Mouse (Mus musculus) intestine, embryonic 14.5 days (tissue): Measurements from ENCODE around the gene Prss33. TPM values are rescaled to one million over a fixed set of nuclear protein-coding genes. Genes with fewer than 3 reads are reported as not detected.

ENCODE experiments used
- ATAC-seq: fragments of 200-750 bp; cut with Nextera tagmentation; replicated peaks from 2 replicates; pipeline ENCODE4 v1.8.0; 2017; ENCODE audit warnings: low read depth, moderate number of reproducible peaks, moderate TSS enrichment, moderate library complexity; ENCODE audit not compliant: low FRiP score, low TSS enrichment
- DNase-seq: peaks from one replicate; pipeline ENCODE4 v3.0.0-alpha.2; 2018; ENCODE audit warnings: low spot score
- H3K27ac ChIP-seq: fragments of 300-500 bp; sonication (generic); 2 replicates; pipeline ENCODE4 v1.5.1; 2014; ENCODE audit warnings: low read depth, mild to moderate bottlenecking, control low read depth
- H3K27me3 ChIP-seq: fragments of 300-500 bp; sonication (generic); replicated peaks from 2 replicates; pipeline ENCODE4 v1.6.1; 2014; ENCODE audit warnings: low read length, control low read depth; ENCODE audit not compliant: control insufficient read depth, insufficient read depth
- H3K36me3 ChIP-seq: fragments of 300-500 bp; sonication (generic); 2 replicates; pipeline ENCODE4 v1.6.1; 2014; ENCODE audit warnings: low read length, control low read depth; ENCODE audit not compliant: control insufficient read depth, insufficient read depth
- H3K4me1 ChIP-seq: fragments of 300-500 bp; sonication (generic); replicated peaks from 2 replicates; pipeline ENCODE4 v1.6.1; 2014; ENCODE audit warnings: low read length, control low read depth, mixed read lengths; ENCODE audit not compliant: control insufficient read depth, insufficient read depth
- H3K4me2 ChIP-seq: fragments of 300-500 bp; sonication (generic); 2 replicates; pipeline ENCODE4 v1.6.1; 2014; ENCODE audit warnings: low read length
- H3K4me3 ChIP-seq: fragments of 300-500 bp; sonication (generic); 2 replicates; pipeline ENCODE4 v1.5.1; 2014; ENCODE audit warnings: low read depth, low read length, control low read depth, mixed read lengths
- H3K9ac ChIP-seq: fragments of 300-500 bp; sonication (generic); 2 replicates; pipeline ENCODE4 v1.6.1; 2014; ENCODE audit warnings: mild to moderate bottlenecking, low read length
- H3K9me3 ChIP-seq: fragments of 300-500 bp; sonication (generic); 2 replicates; pipeline ENCODE4 v1.6.1; 2016; ENCODE audit warnings: low read length, control low read depth; ENCODE audit not compliant: control insufficient read depth
- WGBS: fragments of 180-500 bp; shearing (Covaris S2); extraction: QIAGEN DNeasy Blood & Tissue Kit; methylation state at CpG from one replicate; pipeline ENCODE4 v1.1.7; 2014; 5-methylcytosine and 5-hydroxymethylcytosine counted together
- polyA plus RNA-seq: library from polyadenylated mRNA; unstranded; fragments of >200 nt; fragmentation: Nextera tagmentation; extraction: Ambion mirVana; gene quantifications from 2 replicates; pipeline ENCODE4 v1.2.1, GENCODE M21; 2014

Gene Prss33
- polyA plus RNA-seq, 1 experiment from 2014 or later: 0.26 TPM

- Histone ChIP-seq H3K4me2 (no peak overlapping the region), H3K4me1 (no peaks in the 10 kb centered on the region), H3K4me3 (no peak overlapping the region), H3K36me3 (peaks cover 100% of the 10 kb centered on the region), H3K27me3 (no peaks in the 10 kb centered on the region), H3K9ac (no peak overlapping the region), H3K27ac (no peak overlapping the region), H3K9me3 (peaks cover 21% of the 10 kb centered on the region)
- ATAC-seq: no peak
- no peak for DNase-seq
- 93% methylated on average over 5 of the region's 5 CpGs for WGBS
Measured at GRCm38 (mm10) chr17:23820731-23821130, 15.1 kb downstream of the Prss33 start.

- ATAC-seq: no peak
Measured at GRCm38 (mm10) chr17:23819235-23819634, 16.6 kb downstream of the Prss33 start.

GRCm38 (mm10) chr17:23818579-23818978 is 17.3 kb downstream of the Prss33 start:
- H3K4me1 ChIP-seq: no peaks in the 10 kb centered on the region
- H3K4me2 ChIP-seq: no peak overlapping the region
- H3K36me3 ChIP-seq: peaks cover 100% of the 10 kb centered on the region
- peaks cover 21% of the 10 kb centered on the region for H3K9me3 ChIP-seq
- H3K4me3 ChIP-seq: no peak overlapping the region
- H3K9ac ChIP-seq: no peak overlapping the region
- no peaks in the 10 kb centered on the region for H3K27me3 ChIP-seq
- DNase-seq: no peak
- ATAC-seq: no peak
- no peak overlapping the region for H3K27ac ChIP-seq
- WGBS: 98% methylated on average over 8 of the region's 8 CpGs

More at GRCm38 (mm10) chr17:23819235-23819634, 16.6 kb downstream of the Prss33 start:
- Histone ChIP-seq H3K9ac (no peak overlapping the region), H3K27ac (no peak overlapping the region), H3K27me3 (no peaks in the 10 kb centered on the region), H3K9me3 (peaks cover 21% of the 10 kb centered on the region), H3K4me2 (no peak overlapping the region), H3K4me1 (no peaks in the 10 kb centered on the region), H3K4me3 (no peak overlapping the region), H3K36me3 (peaks cover 100% of the 10 kb centered on the region)
- 98% methylated on average over 25 of the region's 25 CpGs for WGBS
- no peak for DNase-seq

DNA sequence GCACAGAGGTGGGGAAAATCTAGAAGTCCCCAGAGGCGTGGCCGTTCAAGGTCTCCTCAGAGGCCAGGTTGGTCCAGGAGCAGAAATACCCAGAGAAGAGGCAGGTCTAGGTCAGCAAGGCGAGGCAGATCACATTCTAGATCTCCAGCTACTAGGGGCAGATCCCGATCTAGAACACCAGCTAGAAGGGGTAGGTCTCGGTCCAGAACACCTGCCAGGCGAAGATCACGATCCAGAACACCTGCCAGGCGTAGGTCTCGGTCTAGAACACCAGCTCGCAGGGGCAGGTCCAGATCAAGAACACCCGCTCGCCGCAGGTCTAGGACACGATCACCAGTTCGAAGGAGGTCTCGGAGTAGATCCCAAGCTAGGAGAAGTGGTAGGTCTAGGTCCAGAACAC is 20.2 kb downstream of the Prss33 start:
- DNase-seq (no peak), ATAC-seq (no peak)
- Histone ChIP-seq H3K27ac (no peak overlapping the region), H3K4me1 (no peaks in the 10 kb centered on the region), H3K36me3 (peaks cover 100% of the 10 kb centered on the region), H3K4me3 (no peak overlapping the region), H3K9me3 (peaks cover 21% of the 10 kb centered on the region), H3K27me3 (no peaks in the 10 kb centered on the region), H3K9ac (no peak overlapping the region), H3K4me2 (no peak overlapping the region)
- WGBS: 98% methylated on average over 16 of the region's 16 CpGs

DNA sequence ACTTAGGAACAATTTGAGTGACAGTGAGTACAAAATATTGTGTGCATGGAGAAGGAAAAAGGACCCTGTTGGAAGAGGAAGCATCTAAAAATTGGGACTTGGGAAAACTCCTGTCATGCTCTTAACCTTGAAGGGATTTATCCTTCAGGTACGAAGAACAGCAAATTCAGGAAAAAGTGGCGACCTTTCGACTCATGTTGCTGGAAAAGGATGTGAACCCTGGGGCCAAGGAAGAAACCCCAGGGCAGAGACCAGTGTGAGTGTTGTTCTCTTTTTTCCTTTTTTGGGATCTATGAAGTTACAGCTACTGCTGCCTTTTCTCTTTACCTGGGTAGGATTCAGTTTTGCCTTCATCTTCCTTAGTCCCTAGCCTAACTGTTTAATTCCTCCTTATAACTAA is 27.9 kb downstream of the Prss33 start:
- 88% methylated on average over 3 of the region's 3 CpGs for WGBS
- Histone ChIP-seq H3K9me3 (no peaks in the 10 kb centered on the region), H3K4me1 (peaks cover 20% of the 10 kb centered on the region), H3K4me2 (no peak overlapping the region), H3K9ac (no peak overlapping the region), H3K27me3 (no peaks in the 10 kb centered on the region), H3K36me3 (peaks cover 63% of the 10 kb centered on the region), H3K4me3 (no peak overlapping the region), H3K27ac (no peak overlapping the region)
- no peak for ATAC-seq
- no peak for DNase-seq

GRCm38 (mm10) chr17:23806867-23807266 is 29.0 kb downstream of the Prss33 start:
- 74% methylated on average over 25 of the region's 25 CpGs for WGBS
- Histone ChIP-seq H3K27me3 (no peaks in the 10 kb centered on the region), H3K36me3 (peaks cover 53% of the 10 kb centered on the region), H3K4me1 (peaks cover 20% of the 10 kb centered on the region), H3K4me3 (no peak overlapping the region), H3K9ac (no peak overlapping the region), H3K27ac (no peak overlapping the region), H3K9me3 (no peaks in the 10 kb centered on the region), H3K4me2 (no peak overlapping the region)
- ATAC-seq (no peak), DNase-seq (no peak)

GRCm38 (mm10) chr17:23804426-23805085 is 31.3 kb downstream of the Prss33 start:
- no peaks in the 10 kb centered on the region for H3K9me3 ChIP-seq
- H3K4me2 ChIP-seq: peak overlapping the region; percentile 87
- no peaks in the 10 kb centered on the region for H3K27me3 ChIP-seq
- no peak overlapping the region for H3K27ac ChIP-seq
- peak overlapping the region; percentile 98 for H3K9ac ChIP-seq
- no peak for DNase-seq
- H3K36me3 ChIP-seq: peaks cover 30% of the 10 kb centered on the region
- no peak for ATAC-seq
- peaks cover 20% of the 10 kb centered on the region for H3K4me1 ChIP-seq
- 5% methylated on average over 8 of the region's 8 CpGs for WGBS
- H3K4me3 ChIP-seq: peak overlapping the region; percentile 99

- no peaks in the 10 kb centered on the region for H3K27me3 ChIP-seq
- H3K4me2 ChIP-seq: peak overlapping the region; percentile 87
- H3K9ac ChIP-seq: peak overlapping the region; percentile 98
- peak; percentile 73 for ATAC-seq
- no peaks in the 10 kb centered on the region for H3K9me3 ChIP-seq
- peaks cover 20% of the 10 kb centered on the region for H3K4me1 ChIP-seq
- peak overlapping the region; percentile 95 for H3K27ac ChIP-seq
- H3K4me3 ChIP-seq: peak overlapping the region; percentile 99
- H3K36me3 ChIP-seq: peaks cover 19% of the 10 kb centered on the region
- WGBS: under 1% methylated on average over 64 of the region's 83 CpGs
- DNase-seq: peak; percentile 93
Measured at GRCm38 (mm10) chr17:23803366-23804041, 32.4 kb downstream of the Prss33 start.
